Mouse (Mus musculus) thymus, postnatal 10 days (tissue): ENCODE results near the gene Wfdc15b.

Experiments
- DNase-seq, 2 experiments: peaks; one replicate each; pipeline ENCODE4 v3.0.0; 2021; ENCODE audit warnings: low spot score in 2 of 2

Wfdc15b gene

DNA sequence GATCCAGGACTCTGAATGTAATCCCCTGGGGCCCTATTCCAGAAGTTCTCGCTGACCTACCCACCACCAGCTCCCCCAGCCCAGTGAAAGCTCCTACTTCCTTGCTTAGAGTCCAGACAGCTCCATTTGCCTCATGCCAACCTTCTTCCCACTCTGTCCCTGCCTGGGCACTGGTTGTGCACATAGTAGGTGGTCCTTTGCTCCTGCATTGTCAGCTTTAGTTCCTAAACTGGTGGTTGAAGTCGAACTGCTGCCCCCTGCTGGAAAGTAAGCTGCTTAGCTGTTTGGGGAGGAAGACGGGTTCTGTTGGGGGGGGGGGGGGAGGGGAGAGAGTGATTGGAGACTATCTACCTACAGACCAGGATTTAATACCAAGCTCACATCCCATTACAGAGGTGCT is 41.3 kb downstream of the Wfdc15b start:
- DNase-seq = peak in 1 of 2 experiments; percentile 46

DNA sequence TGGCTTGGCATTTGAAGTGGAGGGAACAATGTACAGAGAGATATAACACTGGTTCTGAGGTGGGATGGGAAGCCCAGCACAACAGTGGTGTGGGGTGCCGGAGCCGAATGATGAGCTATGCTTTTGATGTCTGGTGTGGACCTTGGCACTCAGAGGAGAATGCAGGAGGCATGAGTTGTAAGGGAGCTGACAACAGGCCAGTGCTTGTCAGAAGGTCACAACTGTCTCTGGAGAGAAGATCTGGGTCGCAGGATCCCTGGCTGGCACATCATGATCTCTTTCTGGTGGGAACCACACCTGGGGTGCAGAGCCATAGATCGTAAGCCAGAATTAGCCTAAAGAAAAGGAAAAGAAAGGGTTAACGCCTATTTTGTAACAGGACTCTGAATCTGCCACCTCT is 43.6 kb downstream of the Wfdc15b start:
- DNase-seq = no peak

DNA sequence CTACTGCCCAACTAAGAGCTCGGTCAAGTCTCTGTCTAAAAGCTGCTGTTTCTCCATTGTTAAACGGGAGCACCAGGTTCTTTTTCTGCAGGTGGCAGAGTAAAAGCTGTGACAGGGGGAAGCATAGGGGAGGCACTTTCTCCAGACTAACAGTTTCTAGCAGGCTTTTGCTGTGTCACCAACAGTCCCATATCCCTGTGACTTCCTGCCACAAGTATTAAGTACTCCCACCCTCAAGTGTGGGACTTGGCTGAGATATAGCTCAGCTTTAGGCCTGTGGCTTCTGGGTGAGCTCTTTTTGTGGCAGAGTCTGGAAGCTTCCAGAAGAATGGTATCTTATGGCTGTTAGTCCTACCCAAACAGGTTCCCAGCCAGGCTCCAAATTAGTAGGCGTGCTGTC is 45.6 kb downstream of the Wfdc15b start:
- DNase-seq = no peak

DNA sequence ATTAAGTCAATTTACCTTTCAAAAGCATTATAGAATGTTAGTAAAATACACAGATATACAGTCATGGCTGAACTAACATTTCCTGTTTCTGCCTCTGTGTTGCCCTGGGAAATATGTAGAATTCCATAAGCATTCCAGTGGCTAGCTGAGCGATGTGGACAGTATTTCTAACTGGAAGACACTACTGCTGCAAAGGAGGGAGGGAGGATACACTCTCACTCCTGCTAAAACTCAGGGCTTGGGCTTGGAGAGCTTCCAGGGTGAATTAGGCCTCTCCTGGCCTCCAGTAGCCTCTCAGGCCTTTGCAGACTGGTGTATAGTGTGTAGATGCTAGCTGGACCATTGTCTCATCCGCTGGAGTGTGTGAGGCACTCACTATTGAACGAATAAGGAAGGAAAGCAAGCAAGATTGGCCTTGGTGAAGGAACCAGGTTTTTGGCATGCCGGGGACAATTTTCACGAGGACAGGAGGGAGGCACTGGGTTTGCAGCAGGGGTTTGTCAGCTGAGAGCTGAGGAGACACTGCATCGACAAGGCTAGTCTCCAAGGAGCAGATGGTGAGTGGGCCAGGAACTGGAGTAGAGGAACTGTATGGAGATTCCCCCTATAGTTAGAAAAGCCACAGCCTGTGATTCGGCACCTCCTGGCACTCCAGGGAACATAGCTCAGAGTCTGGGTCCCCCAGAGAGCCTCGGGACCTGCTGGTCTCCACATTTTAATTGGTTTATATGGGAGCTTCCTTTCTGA is 46.6 kb downstream of the Wfdc15b start:
- DNase-seq = no peak

GRCm38 (mm10) chr2:164173394-164173793 is 48.1 kb downstream of the Wfdc15b start:
- no peak for DNase-seq

- no peak for DNase-seq
These were observed 50.6 kb downstream of the Wfdc15b start, which contains the start of gene Kcns1 for GRCm38 (mm10) chr2:164170902-164171301. TSS of gene Kcns1 (minus strand) at chr2:164171113.

GRCm38 (mm10) chr2:164170326-164170725 is 51.1 kb downstream of the Wfdc15b start:
- DNase-seq = no peak

- DNase-seq = no peak
These were observed 52.9 kb downstream of the Wfdc15b start for GRCm38 (mm10) chr2:164168571-164168946.

GRCm38 (mm10) chr2:164167752-164168570 is 53.5 kb downstream of the Wfdc15b start:
- DNase-seq = no peak

DNA sequence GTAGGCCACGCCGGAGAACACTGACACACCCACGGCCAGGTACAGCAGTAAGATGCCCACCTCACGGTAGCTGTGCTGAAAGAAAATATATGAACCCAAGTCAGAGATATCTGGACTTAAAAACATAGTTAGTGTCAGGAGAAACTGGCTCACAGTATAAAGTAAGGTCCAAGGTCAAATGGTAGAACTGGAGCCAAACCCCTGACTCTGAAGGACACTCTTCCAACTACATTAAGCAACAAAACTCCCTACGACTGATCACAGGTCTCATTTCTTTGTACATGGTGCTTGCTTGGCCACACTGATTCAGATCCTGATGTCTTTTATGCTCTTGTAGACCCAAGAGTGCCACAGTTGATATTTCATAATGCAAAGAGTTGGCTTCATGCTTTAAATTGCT is 56.5 kb downstream of the Wfdc15b start:
- no peak for DNase-seq
